Mouse (Mus musculus) layer of hippocampus, adult 18-20 months (tissue): ENCODE results near the gene Psph. TPM values are rescaled to one million over a fixed set of nuclear protein-coding genes. Genes with fewer than 3 reads are reported as not detected.

ENCODE experiments used
- DNase-seq, 2 experiments: peaks; one replicate each; pipeline ENCODE4 v3.0.0; 2022; ENCODE audit warnings: low spot score in 2 of 2
- total RNA-seq, 2 experiments: library from RNA; stranded (reverse); gene quantifications; 2 replicates each; pipeline ENCODE4 v1.2.3; 2021

Gene Psph
- total RNA-seq, 2 experiments from 2014 or later = 27.7 to 29.7 TPM

GRCm38 (mm10) chr5:129740976-129741375, 46.3 kb downstream of the Psph start:
- DNase-seq = peak in 1 of 2 experiments; percentile 42

- DNase-seq = no peak
Measured at GRCm38 (mm10) chr5:129731021-129731420, 56.2 kb downstream of the Psph start.

GRCm38 (mm10) chr5:129730344-129730743, 56.9 kb downstream of the Psph start:
- peak in 1 of 2 experiments; percentile 12 for DNase-seq

GRCm38 (mm10) chr5:129729286-129729685, 58.0 kb downstream of the Psph start:
- DNase-seq = no peak

- DNase-seq = no peak
Measured at GRCm38 (mm10) chr5:129726784-129727183, 60.5 kb downstream of the Psph start.

- no peak for DNase-seq
Measured at GRCm38 (mm10) chr5:129725774-129726392, 61.4 kb downstream of the Psph start.

GRCm38 (mm10) chr5:129724834-129725773, 62.1 kb downstream of the Psph start, which contains the start of gene Nipsnap2:
TSS of gene Nipsnap2 (plus strand) at chr5:129725063.
- DNase-seq = peak; percentile 84 to 95

GRCm38 (mm10) chr5:129724268-129724667, 63.0 kb downstream of the Psph start:
- no peak for DNase-seq

GRCm38 (mm10) chr5:129720176-129720575, 67.1 kb downstream of the Psph start:
- DNase-seq = no peak

GRCm38 (mm10) chr5:129717016-129717415, 70.2 kb downstream of the Psph start:
- DNase-seq = no peak

Other genes starting within 250 kb of the Psph start
- gene Mmp17, start 203.3 kb downstream of the Psph start, total RNA-seq = 100 to 1,000 TPM; 123 to 130 TPM
- 1 to 10 TPM; 6.7 to 7.3 TPM for gene Zfp11, start 117.3 kb downstream of the Psph start, total RNA-seq
- gene Sept14, start 78.9 kb downstream of the Psph start, total RNA-seq = not detected
- 10 to 100 TPM; 77.8 to 85.9 TPM for gene Mrps17, start 72.0 kb downstream of the Psph start, total RNA-seq
- gene Nipsnap2, start 62.4 kb downstream of the Psph start, total RNA-seq = 10 to 100 TPM; 78.8 to 79.8 TPM
- 10 to 100 TPM; 19.6 to 22.2 TPM for gene Sumf2, start 59.5 kb upstream of the Psph start, total RNA-seq
- 100 to 1,000 TPM; 479 to 483 TPM for gene Chchd2, start 100.0 kb upstream of the Psph start, total RNA-seq
- gene Zbed5, start 108.3 kb upstream of the Psph start, total RNA-seq = 1 to 10 TPM; 5.6 to 6.3 TPM
- gene Phkg1, start 111.1 kb upstream of the Psph start, total RNA-seq = 10 to 100 TPM; 18.7 to 20.0 TPM
- gene Nupr1l, start 121.1 kb upstream of the Psph start, total RNA-seq = 1 to 10 TPM; 4.2 to 4.5 TPM
- 10 to 100 TPM; 43.5 to 44.2 TPM for gene Vkorc1l1, start 154.5 kb upstream of the Psph start, total RNA-seq
- 10 to 100 TPM in 1 of 2 experiments, 1 to 10 TPM in 1; 9.6 to 13.0 TPM for gene Gusb, start 215.6 kb upstream of the Psph start, total RNA-seq
- 10 to 100 TPM; 22.6 to 25.4 TPM for gene Asl, start 241.8 kb upstream of the Psph start, total RNA-seq
- gene Crcp, start 241.8 kb upstream of the Psph start, total RNA-seq = 10 to 100 TPM; 37.0 to 39.3 TPM